Mouse (Mus musculus): ENCODE measurements around the gene Klrb1c. TPM values are rescaled to one million over a fixed set of nuclear protein-coding genes. Genes with fewer than 3 reads are reported as not detected.
"Not testable (repeated sequence)": the region's sequence is repeated elsewhere in the genome, so short reads cannot be mapped to it uniquely, and the experiment has no call there.

The Klrb1c gene
- polyA plus RNA-seq, 1 experiment from 2014 or later = not detected

DNA sequence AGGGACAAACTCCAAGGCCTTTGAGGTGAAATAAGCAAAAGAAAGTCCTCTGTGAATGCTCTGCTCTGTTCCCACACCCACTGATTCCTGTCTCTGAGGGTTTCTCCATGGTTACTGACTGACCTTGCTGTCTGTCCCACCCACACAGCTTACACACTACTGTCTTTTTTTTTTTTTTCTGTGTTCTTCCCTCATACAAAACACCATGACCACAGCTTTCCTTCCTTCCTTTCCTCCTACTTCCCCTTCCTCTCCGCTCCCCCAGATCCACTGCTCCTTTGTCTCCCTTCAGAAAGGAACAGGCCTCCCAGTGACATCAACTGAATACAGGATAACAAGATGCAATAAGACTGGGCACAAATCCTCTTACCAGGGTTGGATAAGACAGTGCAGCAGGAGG lies 498 bp downstream of the Klrb1c start:
- Histone ChIP-seq H3K4me2 (replicated peaks; ENCODE audit: low read depth, low read length) (no peak overlapping the region), H3K9ac (ENCODE audit: low read depth, low read length) (no peak overlapping the region), H3K27ac (ENCODE audit: low read depth, low read length) (no peak overlapping the region), H3K9me3 (ENCODE audit: control insufficient read depth, low read length) (no peaks in the 10 kb centered on the region), H3K27me3 (ENCODE audit: control insufficient read depth, insufficient read depth, low read length) (no peaks in the 10 kb centered on the region), H3K4me3 (ENCODE audit: low read length) (no peak overlapping the region), H3K4me1 (ENCODE audit: control insufficient read depth, insufficient read depth, low read length) (peaks cover 1% of the 10 kb centered on the region; the same call in 1 of the 2 replicates), H3K36me3 (ENCODE audit: control insufficient read depth, insufficient read depth, low read length) (no peaks in the 10 kb centered on the region)
- 69% methylated on average over 1 of the region's 1 CpGs for WGBS
- ATAC-seq (ENCODE audit: low FRiP score, low TSS enrichment) = no peak

DNA sequence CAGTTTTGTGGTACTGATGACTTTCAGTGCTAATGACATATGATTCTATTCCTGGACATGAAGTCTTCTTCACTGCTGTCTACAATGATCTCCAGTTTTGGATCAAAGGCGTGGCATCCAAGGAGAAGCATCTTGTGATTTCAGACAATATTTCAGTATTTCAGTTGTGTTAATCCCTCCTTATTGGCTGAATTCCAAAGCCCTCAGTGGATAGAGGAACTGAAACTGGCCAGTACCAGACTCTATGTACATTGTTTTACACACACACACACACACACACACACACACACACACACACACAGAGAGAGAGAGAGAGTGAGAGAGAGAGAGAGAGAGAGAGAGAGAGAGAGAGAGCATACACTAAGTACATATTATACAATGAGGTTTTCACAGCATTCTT lies 2.6 kb downstream of the Klrb1c start:
- not testable (repeated sequence) for H3K27ac ChIP-seq (ENCODE audit: low read depth, low read length)

DNA sequence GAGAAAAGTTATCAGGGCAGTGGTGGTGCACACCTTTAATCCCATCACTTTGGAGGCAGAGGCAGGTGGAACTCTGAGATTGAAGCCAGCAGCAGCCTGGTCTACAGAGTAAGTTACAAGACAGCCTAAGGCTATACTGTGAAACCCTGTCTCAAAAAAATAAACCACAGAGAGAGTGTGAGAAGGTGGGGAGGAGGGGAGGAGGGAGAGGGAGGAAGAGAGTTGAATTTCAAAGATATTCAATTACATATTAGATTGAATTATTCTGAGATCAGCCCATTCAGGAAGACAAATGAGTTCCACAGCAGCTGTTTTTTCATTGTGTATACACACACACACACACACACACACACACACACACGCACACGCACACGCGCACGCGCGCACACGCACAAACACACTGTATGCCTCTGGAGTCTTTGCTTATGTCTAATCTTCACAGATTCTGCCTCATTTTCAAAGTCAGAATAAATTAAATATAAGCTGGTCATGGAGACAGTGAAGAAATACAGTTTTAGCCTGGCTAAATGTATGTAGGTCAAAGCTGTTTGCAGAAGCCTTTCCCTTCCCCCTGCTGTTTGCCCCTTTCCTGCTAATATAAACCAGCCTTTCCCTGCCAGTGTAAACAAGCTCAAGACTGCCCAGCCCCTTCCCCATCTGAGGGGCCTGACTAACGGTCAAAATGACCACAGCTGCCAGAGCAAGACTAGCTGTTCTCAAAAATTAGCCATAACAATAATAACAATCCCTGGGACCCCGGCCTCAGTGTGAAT lies 19.3 kb downstream of the Klrb1c start:
- Histone ChIP-seq H3K9me3 (ENCODE audit: control insufficient read depth, low read length) (no peaks in the 10 kb centered on the region), H3K27ac (ENCODE audit: low read depth, low read length) (no peak overlapping the region), H3K27me3 (ENCODE audit: control insufficient read depth, insufficient read depth, low read length) (no peaks in the 10 kb centered on the region), H3K4me1 (ENCODE audit: control insufficient read depth, insufficient read depth, low read length) (no peaks in the 10 kb centered on the region), H3K4me3 (ENCODE audit: low read length) (no peak overlapping the region), H3K9ac (ENCODE audit: low read depth, low read length) (no peak overlapping the region), H3K4me2 (replicated peaks; ENCODE audit: low read depth, low read length) (no peak overlapping the region), H3K36me3 (ENCODE audit: control insufficient read depth, insufficient read depth, low read length) (no peaks in the 10 kb centered on the region)
- WGBS = 74% methylated on average over 10 of the region's 10 CpGs
- ATAC-seq (ENCODE audit: low FRiP score, low TSS enrichment) = peak; percentile 32; the same call in 1 of the 2 replicates

More for the DNA sequence above, 2.6 kb downstream of the Klrb1c start:
- H3K4me1 ChIP-seq (ENCODE audit: control insufficient read depth, insufficient read depth, low read length); H3K9ac ChIP-seq (ENCODE audit: low read depth, low read length); H3K36me3 ChIP-seq (ENCODE audit: control insufficient read depth, insufficient read depth, low read length); ATAC-seq (ENCODE audit: low FRiP score, low TSS enrichment); H3K4me3 ChIP-seq (ENCODE audit: low read length); H3K4me2 ChIP-seq (replicated peaks; ENCODE audit: low read depth, low read length); H3K9me3 ChIP-seq (ENCODE audit: control insufficient read depth, low read length); H3K27me3 ChIP-seq (ENCODE audit: control insufficient read depth, insufficient read depth, low read length): not testable (repeated sequence)
- 90% methylated on average over 1 of the region's 1 CpGs for WGBS

DNA sequence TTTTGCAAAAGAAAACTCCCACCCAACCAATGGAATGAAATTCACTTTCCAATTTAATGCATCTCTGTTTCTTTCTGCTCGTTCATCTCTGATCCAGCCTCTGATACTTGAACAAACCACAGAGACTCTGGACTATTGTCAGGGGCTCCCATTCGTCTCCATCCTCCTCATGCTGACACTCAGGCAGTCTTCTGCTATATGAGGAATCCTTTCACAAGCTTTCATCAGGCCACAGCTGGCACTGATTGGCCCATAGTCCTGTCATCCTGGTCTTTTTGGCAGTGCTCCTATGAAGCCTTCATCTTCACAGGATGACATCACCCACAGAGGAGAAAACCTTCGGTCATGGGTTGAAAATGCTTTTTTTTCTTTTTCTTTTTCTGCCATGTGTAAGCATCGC lies 21.0 kb downstream of the Klrb1c start:
- 86% methylated on average over 4 of the region's 4 CpGs for WGBS
- no peak for ATAC-seq (ENCODE audit: low FRiP score, low TSS enrichment)
- H3K9me3 ChIP-seq (ENCODE audit: control insufficient read depth, low read length) = no peaks in the 10 kb centered on the region

DNA sequence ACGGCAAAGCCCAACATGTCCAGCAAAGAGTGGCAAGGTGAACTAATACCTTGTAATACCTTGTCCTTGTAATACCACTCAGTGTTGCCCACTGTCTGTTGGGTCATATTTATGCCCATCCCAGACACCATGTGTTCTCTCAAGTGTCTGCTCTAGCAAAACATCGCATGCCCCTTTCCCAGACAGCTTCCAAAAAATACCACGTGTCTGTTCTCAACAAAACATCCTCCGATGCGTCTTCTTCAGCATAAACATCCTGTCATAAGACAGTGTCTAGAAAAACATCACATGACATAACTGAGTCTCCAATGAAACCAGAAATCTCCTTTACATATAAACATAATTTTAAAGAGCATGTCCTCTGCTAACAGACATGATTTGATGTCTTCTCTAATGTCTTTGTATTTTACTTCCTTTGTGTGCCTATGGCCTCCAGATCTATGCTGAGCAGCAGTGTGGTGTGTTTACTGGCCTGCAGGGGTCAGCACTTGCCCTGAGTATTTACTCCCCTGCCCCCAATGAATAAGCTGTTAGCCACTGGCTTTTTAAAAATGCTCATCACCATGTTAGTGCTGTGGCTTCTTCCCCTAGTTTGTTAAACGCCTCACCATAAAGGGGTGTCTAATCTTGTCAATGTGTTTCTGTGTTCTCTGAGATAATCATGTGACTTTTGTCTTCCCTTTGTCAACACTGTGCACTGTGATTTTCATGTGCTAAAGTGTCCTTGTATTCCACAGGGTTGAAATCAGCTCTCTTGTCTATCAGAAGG lies 22.3 kb downstream of the Klrb1c start:
- H3K9me3 ChIP-seq (ENCODE audit: control insufficient read depth, low read length); H3K4me3 ChIP-seq (ENCODE audit: low read length); H3K27ac ChIP-seq (ENCODE audit: low read depth, low read length); H3K4me2 ChIP-seq (replicated peaks; ENCODE audit: low read depth, low read length); H3K36me3 ChIP-seq (ENCODE audit: control insufficient read depth, insufficient read depth, low read length); H3K9ac ChIP-seq (ENCODE audit: low read depth, low read length); ATAC-seq (ENCODE audit: low FRiP score, low TSS enrichment); H3K4me1 ChIP-seq (ENCODE audit: control insufficient read depth, insufficient read depth, low read length); H3K27me3 ChIP-seq (ENCODE audit: control insufficient read depth, insufficient read depth, low read length): not testable (repeated sequence)
- 65% methylated on average over 6 of the region's 6 CpGs for WGBS

More for the DNA sequence above, 21.0 kb downstream of the Klrb1c start:
- Histone ChIP-seq H3K27me3 (ENCODE audit: control insufficient read depth, insufficient read depth, low read length) (no peaks in the 10 kb centered on the region), H3K4me2 (replicated peaks; ENCODE audit: low read depth, low read length) (no peak overlapping the region), H3K4me1 (ENCODE audit: control insufficient read depth, insufficient read depth, low read length) (no peaks in the 10 kb centered on the region), H3K9ac (ENCODE audit: low read depth, low read length) (no peak overlapping the region), H3K27ac (ENCODE audit: low read depth, low read length) (no peak overlapping the region), H3K4me3 (ENCODE audit: low read length) (no peak overlapping the region), H3K36me3 (ENCODE audit: control insufficient read depth, insufficient read depth, low read length) (no peaks in the 10 kb centered on the region)

DNA sequence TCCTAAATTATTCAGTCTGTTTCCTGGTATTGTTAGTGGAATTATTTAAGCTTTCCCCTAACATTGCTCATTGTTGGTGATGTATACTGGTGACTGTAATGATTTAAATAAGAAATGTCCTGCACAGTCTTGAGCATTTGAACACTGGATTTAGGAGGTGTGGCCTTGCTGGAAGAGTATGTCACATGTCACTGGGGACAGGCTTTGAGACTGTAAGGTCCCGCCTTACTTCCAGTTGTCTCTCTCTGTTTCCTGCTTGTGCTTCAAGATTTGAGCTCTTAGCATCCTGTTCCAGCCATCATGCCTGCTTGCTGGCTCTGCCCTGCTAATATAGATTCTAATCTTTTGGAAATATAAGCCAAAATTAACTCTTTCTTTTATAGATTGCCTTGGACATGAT lies 23.8 kb downstream of the Klrb1c start:
- ATAC-seq (ENCODE audit: low FRiP score, low TSS enrichment) = no peak
- Histone ChIP-seq H3K4me3 (ENCODE audit: low read length) (no peak overlapping the region), H3K27ac (ENCODE audit: low read depth, low read length) (no peak overlapping the region), H3K36me3 (ENCODE audit: control insufficient read depth, insufficient read depth, low read length) (no peaks in the 10 kb centered on the region), H3K9me3 (ENCODE audit: control insufficient read depth, low read length) (no peaks in the 10 kb centered on the region), H3K4me2 (replicated peaks; ENCODE audit: low read depth, low read length) (no peak overlapping the region), H3K4me1 (ENCODE audit: control insufficient read depth, insufficient read depth, low read length) (peaks cover 2% of the 10 kb centered on the region; the same call in 1 of the 2 replicates), H3K9ac (ENCODE audit: low read depth, low read length) (no peak overlapping the region), H3K27me3 (ENCODE audit: control insufficient read depth, insufficient read depth, low read length) (no peaks in the 10 kb centered on the region)
- WGBS = 83% methylated on average over 1 of the region's 1 CpGs

DNA sequence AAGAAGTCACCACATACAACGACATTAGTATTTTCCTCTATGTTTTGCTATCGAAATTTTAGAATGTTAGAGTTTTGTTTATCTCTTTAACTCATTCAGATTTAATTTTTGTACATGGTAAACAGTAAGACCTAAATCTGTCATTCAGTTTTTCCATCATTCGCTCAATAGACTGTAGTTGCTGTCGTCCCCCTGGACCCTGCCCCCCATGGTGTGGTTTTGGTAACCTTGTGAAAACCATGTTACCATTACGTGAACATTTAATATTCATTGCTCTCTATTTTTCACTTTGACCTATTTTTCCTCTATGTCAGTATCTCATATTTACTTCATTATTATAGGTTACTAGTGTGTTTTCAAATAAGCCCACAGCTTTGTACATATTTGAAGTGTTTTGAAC lies 24.4 kb downstream of the Klrb1c start:
- Histone ChIP-seq H3K4me1 (ENCODE audit: control insufficient read depth, insufficient read depth, low read length) (peaks cover 2% of the 10 kb centered on the region; the same call in 1 of the 2 replicates), H3K9ac (ENCODE audit: low read depth, low read length) (no peak overlapping the region), H3K27ac (ENCODE audit: low read depth, low read length) (no peak overlapping the region), H3K4me2 (replicated peaks; ENCODE audit: low read depth, low read length) (peak overlapping the region; percentile 34), H3K27me3 (ENCODE audit: control insufficient read depth, insufficient read depth, low read length) (no peaks in the 10 kb centered on the region), H3K36me3 (ENCODE audit: control insufficient read depth, insufficient read depth, low read length) (no peaks in the 10 kb centered on the region), H3K4me3 (ENCODE audit: low read length) (peak overlapping the region; percentile 33), H3K9me3 (ENCODE audit: control insufficient read depth, low read length) (no peaks in the 10 kb centered on the region)
- ATAC-seq (ENCODE audit: low FRiP score, low TSS enrichment) = no peak
- 23% methylated on average over 5 of the region's 5 CpGs for WGBS

DNA sequence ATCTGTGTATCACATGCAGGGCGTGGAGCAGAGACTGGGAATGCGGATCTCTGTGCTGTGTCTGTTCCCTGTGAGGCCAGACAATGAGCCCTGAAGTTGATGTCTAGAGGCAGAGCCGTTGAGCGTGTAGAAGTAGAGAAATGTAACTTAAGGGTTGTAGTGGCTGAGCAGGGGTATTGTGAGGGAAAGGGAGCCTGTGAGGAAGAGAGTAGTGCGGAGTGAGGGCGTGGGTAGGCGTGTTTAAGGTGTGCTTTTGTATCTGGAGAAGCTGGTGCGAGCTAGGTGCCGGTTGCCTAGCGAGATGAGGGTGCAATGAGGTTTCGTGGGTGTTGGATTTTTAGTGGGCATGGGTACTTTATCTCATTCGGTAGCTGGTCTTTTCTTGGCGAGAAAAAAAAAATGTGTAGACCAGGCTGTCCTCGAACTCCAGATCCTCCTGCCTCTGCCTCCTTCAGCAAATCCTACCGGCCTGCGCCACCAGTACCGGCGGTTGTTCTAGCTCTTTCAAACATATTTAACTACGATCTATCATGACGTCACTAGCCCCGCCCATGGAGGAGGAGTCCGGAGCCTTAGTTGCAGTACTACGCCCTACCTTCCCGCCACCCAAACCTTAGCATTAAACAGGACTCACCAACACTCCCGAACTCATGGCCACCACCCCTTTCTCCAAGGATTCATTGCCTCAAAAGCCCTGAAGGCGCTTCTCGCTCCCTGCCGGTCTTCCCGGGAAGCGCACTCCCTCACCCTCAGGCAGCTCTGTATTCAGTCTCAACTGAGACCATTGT lies 25.1 kb downstream of the Klrb1c start:
- peak overlapping the region; percentile 38; the same call in 1 of the 2 replicates for H3K27ac ChIP-seq (ENCODE audit: low read depth, low read length)
- ATAC-seq (ENCODE audit: low FRiP score, low TSS enrichment) = peak; percentile 94
- peak overlapping the region; percentile 47; the same call in 1 of the 2 replicates for H3K9ac ChIP-seq (ENCODE audit: low read depth, low read length)
- H3K27me3 ChIP-seq (ENCODE audit: control insufficient read depth, insufficient read depth, low read length) = no peaks in the 10 kb centered on the region
- peak overlapping the region; percentile 57 for H3K4me3 ChIP-seq (ENCODE audit: low read length)
- no peaks in the 10 kb centered on the region for H3K9me3 ChIP-seq (ENCODE audit: control insufficient read depth, low read length)
- 4% methylated on average over 30 of the region's 30 CpGs for WGBS
- H3K36me3 ChIP-seq (ENCODE audit: control insufficient read depth, insufficient read depth, low read length) = no peaks in the 10 kb centered on the region
- peaks cover 2% of the 10 kb centered on the region; the same call in 1 of the 2 replicates for H3K4me1 ChIP-seq (ENCODE audit: control insufficient read depth, insufficient read depth, low read length)
- peak overlapping the region; percentile 61 for H3K4me2 ChIP-seq (replicated peaks; ENCODE audit: low read depth, low read length)

Data from kidney, embryonic 14.5 days (tissue).